Mouse (Mus musculus) layer of hippocampus, adult 2 months (tissue): ENCODE data around the gene Spa17. TPM values are rescaled to one million over a fixed set of nuclear protein-coding genes. Genes with fewer than 3 reads are reported as not detected.

Experiments
- DNase-seq, 2 experiments: peaks; one replicate each; pipeline ENCODE4 v3.0.0; 2022; ENCODE audit warnings: low spot score in 2 of 2
- H3K27ac ChIP-seq: fragments of 200-600 bp; 2 replicates; pipeline ENCODE4 v1.8.1; 2022
- H3K4me3 ChIP-seq: fragments of 200-600 bp; 2 replicates; pipeline ENCODE4 v1.8.1; 2022; ENCODE audit warnings: mild to moderate bottlenecking
- CTCF ChIP-seq: fragments of 200-600 bp; conservative IDR thresholded peaks from 2 replicates; pipeline ENCODE4 v1.8.1; 2022; ENCODE audit warnings: antibody characterized with exemption, mild to moderate bottlenecking, moderate library complexity
- total RNA-seq, 2 experiments: library from RNA; stranded (reverse); gene quantifications; 2 replicates each; pipeline ENCODE4 v1.2.3; 2021

Gene Spa17
- total RNA-seq, 2 experiments from 2014 or later, result 1.5 to 1.9 TPM

DNA sequence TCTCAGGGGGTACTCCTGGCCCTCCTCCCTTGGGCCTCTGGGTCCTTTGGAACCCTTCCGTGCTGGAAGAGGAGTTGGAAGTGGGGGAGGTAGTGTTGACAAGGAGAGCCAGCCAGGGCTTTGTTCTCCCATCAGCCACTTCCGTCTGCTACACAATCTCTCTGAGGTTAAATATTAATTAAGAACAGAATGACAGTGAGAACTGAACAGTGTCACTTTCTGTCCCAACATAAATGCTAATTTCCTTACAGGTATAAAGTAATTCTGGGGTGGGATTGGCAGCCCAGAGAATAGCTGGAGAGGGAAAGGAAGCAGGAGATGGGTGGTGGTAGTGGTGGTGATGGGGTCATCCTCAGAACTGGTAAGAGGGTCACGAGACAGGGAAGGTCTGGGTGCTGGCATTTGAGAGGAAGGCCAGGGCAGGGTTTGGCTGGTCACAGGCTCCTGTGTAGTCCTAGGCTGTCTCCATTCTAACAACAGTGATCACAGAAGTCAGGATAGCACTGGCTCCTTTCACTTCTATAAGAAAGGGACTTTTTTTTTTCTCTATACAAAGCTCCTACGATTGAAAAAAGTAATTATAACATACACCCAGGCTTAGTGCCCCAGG, 44.8 kb downstream of the Spa17 start:
- H3K27ac ChIP-seq, result peak overlapping the region; percentile 86
- no peak for DNase-seq
- H3K4me3 ChIP-seq, result no peak overlapping the region
- TF ChIP-seq CTCF, result no peak

DNA sequence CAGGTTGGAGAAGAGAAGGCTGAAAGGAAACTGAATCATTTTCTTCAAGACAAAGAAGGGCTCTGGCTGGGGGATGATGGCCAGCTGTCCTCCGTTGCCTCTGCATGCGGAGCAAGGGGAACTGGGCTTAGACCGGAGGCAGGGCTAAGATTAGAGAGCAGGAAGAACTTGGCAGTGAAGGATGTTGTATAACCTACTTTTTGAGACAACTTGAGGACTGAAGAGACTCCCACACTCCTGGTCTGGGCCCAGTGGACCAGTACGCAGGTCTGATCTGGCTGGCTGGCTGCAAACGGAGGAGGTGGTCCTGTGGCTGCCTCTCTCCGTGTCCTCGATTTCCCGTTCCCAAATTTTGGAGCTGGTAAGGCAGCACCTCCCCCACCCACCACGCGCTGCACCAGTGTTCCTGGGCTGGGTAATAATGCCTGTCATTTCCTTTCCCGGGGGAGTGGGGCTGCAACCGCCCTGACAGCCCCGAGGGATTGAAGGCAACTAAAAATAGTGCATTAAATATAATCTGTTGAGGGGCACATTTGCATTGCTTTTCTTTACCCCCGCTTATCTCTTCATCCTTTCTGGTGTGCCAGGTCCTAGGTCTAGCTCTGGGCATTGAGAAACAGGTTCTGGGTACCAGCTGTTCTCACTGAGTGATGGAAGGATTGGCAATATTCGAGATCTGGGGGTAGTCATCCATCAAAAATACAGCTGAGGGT, 45.5 kb downstream of the Spa17 start:
- H3K4me3 ChIP-seq, result peak overlapping the region; percentile 24; the same call in 1 of the 2 replicates
- peak in 1 of 2 experiments; percentile 54 for DNase-seq
- peak overlapping the region; percentile 86 for H3K27ac ChIP-seq
- TF ChIP-seq CTCF, result no peak

DNA sequence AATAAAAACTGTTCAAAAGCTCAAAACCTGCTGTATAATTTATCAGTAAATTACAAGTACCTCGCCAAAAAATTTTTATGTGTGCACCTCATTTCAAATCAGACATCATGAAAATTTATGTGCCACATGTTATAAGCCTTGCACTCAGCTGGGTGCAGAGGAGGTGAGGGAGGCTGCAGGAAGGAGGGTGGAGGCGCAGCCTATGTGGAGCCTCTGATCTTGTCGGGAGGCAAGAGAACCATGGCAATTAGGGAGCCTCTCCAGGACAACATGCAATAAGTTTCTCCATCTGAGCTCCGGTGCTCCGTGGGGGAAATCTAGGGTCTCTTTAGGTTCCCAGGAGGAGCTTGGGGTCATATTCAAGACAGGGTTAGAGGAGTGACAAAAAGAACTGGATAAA, 46.1 kb downstream of the Spa17 start:
- Histone ChIP-seq H3K4me3 (no peak overlapping the region), H3K27ac (peak overlapping the region; percentile 86)
- no peak for DNase-seq
- no peak for TF ChIP-seq CTCF

DNA sequence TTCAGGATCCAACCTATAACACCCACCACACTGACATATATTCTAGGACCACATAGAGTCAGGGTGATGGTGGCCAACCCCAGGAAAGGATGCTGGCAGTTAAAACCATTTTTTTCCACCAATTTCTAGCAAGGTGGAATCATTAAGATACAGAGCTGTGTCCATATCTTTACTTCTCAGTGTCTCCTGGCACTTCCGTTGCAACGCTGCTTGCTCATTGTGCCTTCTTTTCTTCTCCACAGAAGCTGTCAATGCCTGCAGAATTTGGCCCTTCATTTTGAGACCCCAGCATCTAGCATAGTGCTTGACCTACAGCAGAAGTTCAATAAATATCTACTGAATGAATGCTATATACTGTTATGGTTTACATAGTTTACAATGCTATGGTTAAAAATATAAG, 46.5 kb downstream of the Spa17 start:
- Histone ChIP-seq H3K27ac (peak overlapping the region; percentile 86), H3K4me3 (no peak overlapping the region)
- DNase-seq, result no peak
- TF ChIP-seq CTCF, result no peak

DNA sequence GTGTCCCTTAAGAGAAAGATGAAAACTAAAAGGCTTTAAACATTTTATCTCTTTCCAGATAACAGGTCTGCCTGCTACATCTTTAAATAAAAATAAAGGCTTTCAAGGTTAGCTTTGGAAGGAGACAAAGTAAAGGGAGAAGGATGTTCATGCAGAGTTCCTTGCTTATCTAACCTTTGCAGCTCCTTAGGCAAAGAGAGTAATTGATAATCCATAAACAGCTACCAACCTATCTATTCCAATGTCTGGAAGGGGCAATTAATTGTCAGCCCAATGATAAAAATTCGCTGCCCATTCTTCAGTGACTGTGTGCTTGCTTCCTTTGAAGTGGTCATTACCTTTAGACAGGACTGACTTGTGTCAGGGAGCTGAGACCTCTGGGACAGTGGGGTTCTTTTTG, 49.7 kb downstream of the Spa17 start:
- no peak for DNase-seq
- no peak overlapping the region for H3K27ac ChIP-seq
- H3K4me3 ChIP-seq, result no peak overlapping the region
- no peak for TF ChIP-seq CTCF

DNA sequence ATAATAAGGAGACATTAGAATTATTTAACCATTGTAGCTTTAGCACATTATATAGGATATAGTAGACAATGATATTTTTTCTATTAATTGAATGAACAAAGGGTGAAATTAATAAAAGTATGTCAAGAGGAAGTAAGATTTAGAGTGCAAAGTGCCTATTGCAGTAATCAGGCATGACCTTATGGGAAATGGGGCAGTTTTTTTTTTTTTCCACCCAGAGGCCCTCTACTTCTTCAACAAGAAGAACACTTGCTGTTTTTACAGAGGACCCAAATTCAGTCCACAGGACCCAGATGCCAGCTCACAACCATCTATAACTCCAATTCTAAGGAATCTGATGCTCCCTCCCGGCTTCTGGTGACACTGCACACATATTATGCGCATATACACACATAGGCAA, 52.9 kb downstream of the Spa17 start:
- H3K4me3 ChIP-seq, result no peak overlapping the region
- TF ChIP-seq CTCF, result no peak
- no peak for DNase-seq
- H3K27ac ChIP-seq, result no peak overlapping the region

DNA sequence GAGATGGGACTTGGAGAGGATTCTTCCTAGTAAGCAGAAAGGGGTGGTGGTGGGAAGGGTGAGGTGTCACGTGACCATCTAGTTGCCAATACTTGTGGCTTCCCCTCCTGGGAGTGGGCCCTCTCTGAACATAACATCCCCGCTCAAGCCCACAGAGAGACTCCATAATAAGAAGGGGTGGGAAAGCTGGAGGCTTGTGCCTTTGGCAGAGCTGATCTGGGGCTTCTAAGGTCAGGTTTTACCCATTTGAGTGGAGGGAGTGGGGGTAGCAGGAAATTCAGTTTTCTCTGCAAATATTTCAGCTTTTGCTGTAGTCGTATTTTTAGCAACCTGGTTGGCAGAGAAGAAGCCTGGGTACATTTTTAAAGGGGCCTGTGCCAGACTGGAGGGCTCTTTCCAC, 57.2 kb downstream of the Spa17 start:
- H3K27ac ChIP-seq, result peak overlapping the region; percentile 97
- no peak for DNase-seq
- TF ChIP-seq CTCF, result no peak
- no peak overlapping the region for H3K4me3 ChIP-seq

DNA sequence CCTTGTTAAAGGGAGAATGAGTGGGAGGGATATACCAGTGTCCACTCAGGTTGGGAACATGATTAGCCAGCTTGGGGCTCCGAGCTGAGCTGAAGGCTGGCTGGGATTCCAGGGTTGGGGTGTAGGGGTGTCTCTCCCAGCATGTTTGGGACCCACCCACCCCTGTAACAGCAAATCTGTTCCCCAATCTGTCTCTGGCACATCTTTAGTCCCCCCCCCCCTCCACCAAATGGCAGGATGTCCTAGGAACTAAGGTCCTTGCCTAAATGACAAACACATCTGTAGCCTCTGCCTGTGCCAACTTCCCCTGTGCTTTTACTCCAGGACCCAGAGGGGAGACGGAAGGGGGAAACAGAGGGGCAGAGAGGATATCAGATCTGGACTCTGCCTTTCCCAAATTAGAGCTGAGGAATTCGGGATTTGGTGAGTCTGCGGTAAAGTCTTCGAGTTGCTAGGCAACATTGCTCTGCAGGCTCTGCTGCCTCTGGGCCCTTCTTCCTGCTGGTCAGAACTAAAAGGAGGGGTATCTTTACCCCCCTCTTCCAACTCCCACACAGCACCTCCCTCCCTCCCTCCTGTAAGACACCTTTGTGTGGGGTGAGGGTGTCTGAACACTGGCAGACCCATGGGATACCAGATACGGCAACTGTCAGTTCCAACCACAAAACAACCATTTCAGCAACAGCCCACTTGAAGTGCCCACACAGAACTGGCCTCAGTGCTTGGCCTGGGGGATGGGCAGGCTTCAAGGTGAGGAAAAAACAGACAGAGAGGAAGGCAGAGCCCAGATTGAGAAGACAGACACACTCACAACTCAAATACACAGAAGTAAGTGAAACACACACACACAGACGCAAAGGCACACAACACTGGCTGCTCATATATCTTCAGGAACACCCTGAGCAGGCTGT, 58.4 kb downstream of the Spa17 start, which contains the start of gene Siae:
TSS of gene Siae (plus strand) at position 861 of the 911 bp plus-strand sequence.
- peak within 1 kb of the TSS; percentile 97 for H3K27ac ChIP-seq
- no peak for TF ChIP-seq CTCF
- DNase-seq, result peak in 1 of 2 experiments; percentile 69
- H3K4me3 ChIP-seq, result no peak within 1 kb of the TSS

DNA sequence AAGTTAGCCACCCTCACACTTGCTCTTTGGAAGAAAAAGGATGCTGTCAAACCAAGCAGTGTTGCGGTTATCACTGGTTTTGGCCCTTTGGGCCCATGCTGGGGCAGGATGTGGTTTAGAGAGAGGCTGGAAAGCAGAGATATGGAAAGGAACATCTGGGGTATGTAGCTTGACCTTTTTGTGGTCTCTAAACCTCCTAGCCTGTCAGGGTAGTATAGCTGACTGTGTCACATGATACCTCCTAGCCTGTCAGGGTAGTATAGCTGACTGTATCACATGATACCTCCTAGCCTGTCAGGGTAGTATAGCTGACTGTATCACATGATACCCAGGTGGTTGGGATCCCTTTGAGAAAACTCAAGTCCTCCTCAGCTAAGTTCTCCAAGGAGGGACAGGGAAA, 59.2 kb downstream of the Spa17 start:
- TF ChIP-seq CTCF, result no peak
- Histone ChIP-seq H3K4me3 (no peak overlapping the region), H3K27ac (peak overlapping the region; percentile 97)
- DNase-seq, result no peak

Other genes starting within 250 kb of the Spa17 start
- 10 to 100 TPM; 65.9 to 68.1 TPM for gene Hepacam, start 246.4 kb downstream of the Spa17 start, total RNA-seq
- gene Robo4, start 211.8 kb downstream of the Spa17 start, total RNA-seq, result 1 to 10 TPM; 4.9 to 5.8 TPM
- 10 to 100 TPM; 14.8 to 19.0 TPM for gene Robo3, start 180.5 kb downstream of the Spa17 start, total RNA-seq
- 10 to 100 TPM; 20.5 to 25.6 TPM for gene Msantd2, start 124.4 kb downstream of the Spa17 start, total RNA-seq
- gene Esam, start 85.6 kb downstream of the Spa17 start, total RNA-seq, result 10 to 100 TPM; 18.3 to 19.3 TPM
- 1 to 10 TPM; 2.5 to 3.7 TPM for gene Vsig2, start 74.5 kb downstream of the Spa17 start, total RNA-seq
- gene Nrgn, start 60.8 kb downstream of the Spa17 start, total RNA-seq, result 1,000 to 10,000 TPM; 1,464 to 1,512 TPM
- gene Siae, start 58.0 kb downstream of the Spa17 start, total RNA-seq, result 10 to 100 TPM in 1 of 2 experiments, 1 to 10 TPM in 1; 9.6 to 14.0 TPM
- 10 to 100 TPM; 46.9 to 47.0 TPM for gene Tbrg1, start 43.6 kb upstream of the Spa17 start, total RNA-seq
- not detected for gene Panx3, start 55.5 kb upstream of the Spa17 start, total RNA-seq
- not detected for gene Olfr160, start 102.5 kb upstream of the Spa17 start, total RNA-seq
- gene Olfr874, start 131.4 kb upstream of the Spa17 start, total RNA-seq, result not detected
- gene Olfr875, start 158.1 kb upstream of the Spa17 start, total RNA-seq, result not detected
- not detected for gene Olfr876, start 189.3 kb upstream of the Spa17 start, total RNA-seq
- not detected for gene Olfr877, start 240.5 kb upstream of the Spa17 start, total RNA-seq